Comparison of ENCODE assay signal across 15 mouse cellular contexts in genomic region chr10:84712532-84712931, GRCm38 (mm10). TPM values are rescaled to one million over a fixed set of nuclear protein-coding genes. Genes with fewer than 3 reads are reported as not detected.
DNase-seq lines count a peak whose midpoint lies in the region; ATAC-seq and TF ChIP-seq lines count a peak whose summit lies in the region.
"Had no signal": no experiment of that assay in that cellular context is flagged by ENCODE, and none has a peak within 500 bp of the region (broad histone marks: within the 10 kb centered on the region; RNA-seq: fewer than 3 reads in every experiment).

No protein-coding gene starts in this region.

- no peak overlapping the region for H3K4me2 ChIP-seq in embryonic facial prominence, embryonic 14.5 days (ENCODE audit: low read depth, low read length)
- no peak overlapping the region for H3K4me2 ChIP-seq in lung, embryonic 15.5 days
- no peak overlapping the region for H3K4me2 ChIP-seq in lung, postnatal 0 days (replicated peaks; ENCODE audit: low read depth, low read length)
- no peak overlapping the region for H3K4me2 ChIP-seq in hindbrain, embryonic 13.5 days
- H3K4me2 ChIP-seq in forebrain, embryonic 13.5 days: no peak overlapping the region

- DNase-seq in embryonic facial prominence, embryonic 14.5 days (ENCODE audit: low spot score): peak; percentile 66
- no peak for DNase-seq in embryonic facial prominence, embryonic 10.5 days (ENCODE audit: low spot score)
- DNase-seq in lung, postnatal 0 days (ENCODE audit: low spot score): no peak
- peak; percentile 49 to 63 for DNase-seq in kidney, postnatal 25 days
- DNase-seq: liver; thymus, adult 2 months had no signal

- peaks cover 21% of the 10 kb centered on the region; the same call in 1 of the 2 replicates for H3K36me3 ChIP-seq in embryonic facial prominence, embryonic 14.5 days (ENCODE audit: control insufficient read depth, insufficient read depth, low read length)
- peaks cover 52% of the 10 kb centered on the region for H3K36me3 ChIP-seq in embryonic facial prominence, embryonic 10.5 days (replicated peaks)
- peaks cover 21% of the 10 kb centered on the region; the same call in 1 of the 2 replicates for H3K36me3 ChIP-seq in lung, embryonic 15.5 days
- H3K36me3 ChIP-seq in lung, postnatal 0 days (ENCODE audit: insufficient read depth, low read length): peaks cover 7% of the 10 kb centered on the region; the same call in 1 of the 2 replicates
- H3K36me3 ChIP-seq in hindbrain, embryonic 13.5 days: peaks cover 31% of the 10 kb centered on the region
- peaks cover 29% of the 10 kb centered on the region for H3K36me3 ChIP-seq in forebrain, embryonic 13.5 days (ENCODE audit: poor library complexity, severe bottlenecking)

- no peaks in the 10 kb centered on the region for H3K9me3 ChIP-seq in embryonic facial prominence, embryonic 14.5 days (ENCODE audit: control insufficient read depth, low read length)
- no peaks in the 10 kb centered on the region for H3K9me3 ChIP-seq in embryonic facial prominence, embryonic 10.5 days
- H3K9me3 ChIP-seq in lung, embryonic 15.5 days: no peaks in the 10 kb centered on the region
- no peaks in the 10 kb centered on the region for H3K9me3 ChIP-seq in lung, postnatal 0 days (ENCODE audit: low read length)
- H3K9me3 ChIP-seq in hindbrain, embryonic 13.5 days: no peaks in the 10 kb centered on the region
- no peaks in the 10 kb centered on the region for H3K9me3 ChIP-seq in forebrain, embryonic 13.5 days (replicated peaks)

- 68% methylated on average over 6 of the region's 6 CpGs for WGBS in embryonic facial prominence, embryonic 14.5 days
- 82% methylated on average over 6 of the region's 6 CpGs for WGBS in embryonic facial prominence, embryonic 10.5 days
- 72% methylated on average over 6 of the region's 6 CpGs for WGBS in lung, embryonic 15.5 days
- WGBS in lung, postnatal 0 days: 60% methylated on average over 6 of the region's 6 CpGs
- WGBS in hindbrain, embryonic 13.5 days: 48% methylated on average over 6 of the region's 6 CpGs
- 67% methylated on average over 6 of the region's 6 CpGs for WGBS in forebrain, embryonic 13.5 days

- H3K27ac ChIP-seq in embryonic facial prominence, embryonic 14.5 days (replicated peaks; ENCODE audit: low read depth, low read length): no peak overlapping the region
- no peak overlapping the region for H3K27ac ChIP-seq in embryonic facial prominence, embryonic 10.5 days (replicated peaks)
- peak overlapping the region; percentile 58 for H3K27ac ChIP-seq in lung, embryonic 15.5 days
- H3K27ac ChIP-seq in lung, postnatal 0 days (ENCODE audit: low read length): no peak overlapping the region
- H3K27ac ChIP-seq in hindbrain, embryonic 13.5 days: peak overlapping the region; percentile 87; the same call in 1 of the 2 replicates
- no peak overlapping the region for H3K27ac ChIP-seq in forebrain, embryonic 13.5 days
- H3K27ac ChIP-seq: macrophage had no signal

- H3K4me1 ChIP-seq in embryonic facial prominence, embryonic 14.5 days (ENCODE audit: control insufficient read depth, insufficient read depth, low read length): peaks cover 11% of the 10 kb centered on the region
- peaks cover 23% of the 10 kb centered on the region for H3K4me1 ChIP-seq in embryonic facial prominence, embryonic 10.5 days
- peaks cover 18% of the 10 kb centered on the region for H3K4me1 ChIP-seq in lung, embryonic 15.5 days
- H3K4me1 ChIP-seq in lung, postnatal 0 days (ENCODE audit: insufficient read depth, low read depth, low read length): no peaks in the 10 kb centered on the region
- peaks cover 67% of the 10 kb centered on the region for H3K4me1 ChIP-seq in hindbrain, embryonic 13.5 days (replicated peaks)
- peaks cover 50% of the 10 kb centered on the region for H3K4me1 ChIP-seq in forebrain, embryonic 13.5 days

- peak; percentile 82 for ATAC-seq in embryonic facial prominence, embryonic 14.5 days (ENCODE audit: low read depth)
- ATAC-seq in lung, embryonic 15.5 days (ENCODE audit: borderline replicate concordance, extremely low read depth, low FRiP score, low TSS enrichment): no peak
- no peak; the same call in 1 of the 2 replicates for ATAC-seq in lung, postnatal 0 days
- ATAC-seq in hindbrain, embryonic 13.5 days (ENCODE audit: low FRiP score): no peak
- ATAC-seq in forebrain, embryonic 13.5 days: no peak
- ATAC-seq in megakaryocyte, adult 5-6 weeks (ENCODE audit: poor library complexity, severe bottlenecking): no peak
- ATAC-seq: activated CD4-positive, CD25-positive, alpha-beta regulatory T cell, adult 4 months had no signal

- no peak for TF ChIP-seq CTCF in lung, postnatal 0 days (IDR thresholded peaks at IDR 0.05)

- no peak for TF ChIP-seq EP300 in lung, postnatal 0 days (IDR thresholded peaks at IDR 0.05)

- no peak overlapping the region for H3K4me3 ChIP-seq in embryonic facial prominence, embryonic 14.5 days (ENCODE audit: low read depth, low read length)
- no peak overlapping the region for H3K4me3 ChIP-seq in embryonic facial prominence, embryonic 10.5 days
- no peak overlapping the region for H3K4me3 ChIP-seq in lung, embryonic 15.5 days
- H3K4me3 ChIP-seq in lung, postnatal 0 days (ENCODE audit: low read depth, low read length): no peak overlapping the region
- H3K4me3 ChIP-seq in hindbrain, embryonic 13.5 days: no peak overlapping the region
- H3K4me3 ChIP-seq in forebrain, embryonic 13.5 days: no peak overlapping the region
- H3K4me3 ChIP-seq: myocyte had no signal

- H3K27me3 ChIP-seq in embryonic facial prominence, embryonic 14.5 days (replicated peaks; ENCODE audit: control insufficient read depth, insufficient read depth, low read length): no peaks in the 10 kb centered on the region
- peaks cover 10% of the 10 kb centered on the region for H3K27me3 ChIP-seq in embryonic facial prominence, embryonic 10.5 days (replicated peaks; ENCODE audit: low read depth, poor library complexity, severe bottlenecking)
- H3K27me3 ChIP-seq in lung, embryonic 15.5 days: no peaks in the 10 kb centered on the region
- H3K27me3 ChIP-seq in lung, postnatal 0 days (replicated peaks; ENCODE audit: insufficient read depth, low read length): no peaks in the 10 kb centered on the region
- H3K27me3 ChIP-seq in hindbrain, embryonic 13.5 days: 0 out of 2 replicates have a peak, but pooled peaks cover 3% of the 10 kb centered on the region
- H3K27me3 ChIP-seq in forebrain, embryonic 13.5 days: peaks cover 12% of the 10 kb centered on the region

- H3K9ac ChIP-seq in embryonic facial prominence, embryonic 14.5 days (ENCODE audit: low read depth, low read length): no peak overlapping the region
- no peak overlapping the region for H3K9ac ChIP-seq in lung, embryonic 15.5 days
- no peak overlapping the region for H3K9ac ChIP-seq in lung, postnatal 0 days (replicated peaks; ENCODE audit: low read depth)
- H3K9ac ChIP-seq in hindbrain, embryonic 13.5 days: no peak overlapping the region
- H3K9ac ChIP-seq in forebrain, embryonic 13.5 days: no peak overlapping the region

RNA-seq across cellular contexts. Expression of gene Rfx4, which starts 43.3 kb away (rescaled TPM):
- 0.15 and 0.50 TPM in 2 replicates for polyA plus RNA-seq in embryonic facial prominence, embryonic 14.5 days (2014; fragmentation: Nextera tagmentation; extraction: Ambion mirVana)
- 3.8 and 15.5 TPM in 2 replicates for polyA plus RNA-seq in embryonic facial prominence, embryonic 10.5 days (2016; fragmentation: Nextera tagmentation; extraction: Ambion mirVana)
- not detected in 2 replicates for polyA plus RNA-seq in lung, embryonic 15.5 days (2015; fragmentation: Nextera tagmentation; extraction: Ambion mirVana)
- polyA plus RNA-seq in lung, postnatal 0 days (2015; fragmentation: Nextera tagmentation; extraction: Ambion mirVana): 0.08 TPM in 1 of 2 replicates, not detected in the other
- polyA plus RNA-seq in hindbrain, embryonic 13.5 days (2015; fragmentation: Nextera tagmentation; extraction: Ambion mirVana): 25.1 and 25.9 TPM in 2 replicates
- 11.8 and 15.6 TPM in 2 replicates for polyA plus RNA-seq in forebrain, embryonic 13.5 days (2015; fragmentation: Nextera tagmentation; extraction: Ambion mirVana)
- 0.11 TPM in 1 of 2 replicates, not detected in the other for total RNA-seq in megakaryocyte, adult 5-6 weeks (2015)
- 0.24 TPM in 1 of 2 replicates, not detected in the other for total RNA-seq in megakaryocyte, adult 5-6 weeks (2017)
- total RNA-seq: common myeloid progenitor, adult 5-6 weeks had no signal
- polyA plus RNA-seq: activated CD4-positive, CD25-positive, alpha-beta regulatory T cell, adult 4 months; macrophage; spleen, adult 2 months had no signal

Comparison
In these comparisons a context has a peak if more than half of its experiments do, and no peak if none do; other contexts are left out.
1. DNase-seq: peak in embryonic facial prominence, embryonic 14.5 days (single experiment) and kidney, postnatal 25 days (2 of 2); none in embryonic facial prominence, embryonic 10.5 days (single experiment) and lung, postnatal 0 days (single experiment).
2. H3K27ac ChIP-seq: peak in lung, embryonic 15.5 days (single experiment) and hindbrain, embryonic 13.5 days (single experiment); none in embryonic facial prominence, embryonic 14.5 days (single experiment), embryonic facial prominence, embryonic 10.5 days (single experiment), lung, postnatal 0 days (single experiment) and forebrain, embryonic 13.5 days (single experiment).